Mouse (Mus musculus) midbrain, embryonic 16.5 days (tissue): ENCODE measurements around the gene Stra6l. TPM values are rescaled to one million over a fixed set of nuclear protein-coding genes. Genes with fewer than 3 reads are reported as not detected.

Experiments
- ATAC-seq: fragments of 200-750 bp; cut with Nextera tagmentation; 2 replicates; pipeline ENCODE4 v1.8.0; 2017; ENCODE audit warnings: moderate TSS enrichment
- H3K27ac ChIP-seq: fragments of 300-500 bp; sonication (generic); 2 replicates; pipeline ENCODE4 v1.5.1; 2014; ENCODE audit warnings: mild to moderate bottlenecking, low read length, mixed read lengths
- H3K27me3 ChIP-seq: fragments of 300-500 bp; sonication (generic); 2 replicates; pipeline ENCODE4 v1.6.1; 2014; ENCODE audit warnings: low read depth, low read length, mixed read lengths; ENCODE audit not compliant: control insufficient read depth, insufficient read depth
- H3K36me3 ChIP-seq: fragments of 300-500 bp; sonication (generic); 2 replicates; pipeline ENCODE4 v1.6.1; 2014; ENCODE audit warnings: mild to moderate bottlenecking, low read length, moderate library complexity, mixed read lengths; ENCODE audit not compliant: control insufficient read depth, insufficient read depth
- H3K4me1 ChIP-seq: fragments of 300-500 bp; sonication (generic); 2 replicates; pipeline ENCODE4 v1.6.1; 2014; ENCODE audit warnings: mild to moderate bottlenecking, low read length, mixed read lengths; ENCODE audit not compliant: control insufficient read depth, insufficient read depth
- H3K4me2 ChIP-seq: fragments of 300-500 bp; sonication (generic); 2 replicates; pipeline ENCODE4 v1.6.1; 2014; ENCODE audit warnings: mild to moderate bottlenecking, low read length, mixed read lengths
- H3K4me3 ChIP-seq: fragments of 300-500 bp; sonication (generic); 2 replicates; pipeline ENCODE4 v1.5.1; 2014; ENCODE audit warnings: low read depth, mild to moderate bottlenecking, low read length, moderate library complexity, mixed read lengths
- H3K9ac ChIP-seq: fragments of 300-500 bp; sonication (generic); 2 replicates; pipeline ENCODE4 v1.6.1; 2014; ENCODE audit warnings: low read depth, low read length, mixed read lengths
- H3K9me3 ChIP-seq: fragments of 300-500 bp; sonication (generic); replicated peaks from 2 replicates; pipeline ENCODE4 v1.6.1; 2014; ENCODE audit warnings: mild to moderate bottlenecking, low read length, mixed read lengths; ENCODE audit not compliant: control insufficient read depth, poor library complexity, severe bottlenecking
- WGBS: fragments of 180-500 bp; shearing (Covaris S2); extraction: QIAGEN DNeasy Blood & Tissue Kit; methylation state at CpG from one replicate; pipeline ENCODE4 v1.1.7; 2014; 5-methylcytosine and 5-hydroxymethylcytosine counted together
- polyA plus RNA-seq: library from polyadenylated mRNA; unstranded; fragments of >200 nt; fragmentation: Nextera tagmentation; extraction: Ambion mirVana; gene quantifications from 2 replicates; pipeline ENCODE4 v1.2.1, GENCODE M21; 2015

The Stra6l gene
- polyA plus RNA-seq, result 1.0 and 1.2 TPM in 2 replicates

GRCm38 (mm10) chr4:45848109-45848824 lies at the start of gene Stra6l:
Stra6l (plus strand) TSS chr4:45848664.
- Histone ChIP-seq H3K27me3 (0 out of 2 replicates have a peak, but pooled peaks cover 5% of the 10 kb centered on the region), H3K9me3 (no peaks in the 10 kb centered on the region), H3K9ac (no peak within 1 kb of the TSS), H3K4me3 (no peak within 1 kb of the TSS), H3K4me1 (no peaks in the 10 kb centered on the region; the same call in 1 of the 2 replicates), H3K27ac (no peak within 1 kb of the TSS), H3K4me2 (no peak within 1 kb of the TSS), H3K36me3 (no peaks in the 10 kb centered on the region)
- 76% methylated on average over 10 of the region's 10 CpGs for WGBS
- no peak for ATAC-seq

- Histone ChIP-seq H3K4me3 (peak within 1 kb of the TSS; percentile 51), H3K36me3 (peaks cover 5% of the 10 kb centered on the region; the same call in 1 of the 2 replicates), H3K27ac (peak within 1 kb of the TSS; percentile 43), H3K9me3 (no peaks in the 10 kb centered on the region), H3K9ac (peak within 1 kb of the TSS; percentile 75), H3K27me3 (no peaks in the 10 kb centered on the region), H3K4me2 (peak within 1 kb of the TSS; percentile 88), H3K4me1 (peaks cover 14% of the 10 kb centered on the region)
- 1% methylated on average over 26 of the region's 26 CpGs for WGBS
- ATAC-seq, result peak; percentile 89
Measured at GRCm38 (mm10) chr4:45798964-45799363, 49.5 kb upstream of the Stra6l start, which contains the start of gene Aldh1b1. Aldh1b1 (plus strand) TSS chr4:45799022.

GRCm38 (mm10) chr4:45799956-45800537 lies 48.4 kb upstream of the Stra6l start:
- Histone ChIP-seq H3K4me2 (no peak overlapping the region), H3K9ac (no peak overlapping the region), H3K36me3 (peaks cover 5% of the 10 kb centered on the region; the same call in 1 of the 2 replicates), H3K4me1 (peaks cover 8% of the 10 kb centered on the region), H3K9me3 (no peaks in the 10 kb centered on the region), H3K27me3 (no peaks in the 10 kb centered on the region), H3K27ac (no peak overlapping the region), H3K4me3 (no peak overlapping the region)
- ATAC-seq, result no peak
- WGBS, result 26% methylated on average over 3 of the region's 3 CpGs

- peaks cover 3% of the 10 kb centered on the region; the same call in 1 of the 2 replicates for H3K4me1 ChIP-seq
- peaks cover 5% of the 10 kb centered on the region; the same call in 1 of the 2 replicates for H3K36me3 ChIP-seq
- 94% methylated on average over 14 of the region's 14 CpGs for WGBS
- no peak overlapping the region for H3K4me2 ChIP-seq
- ATAC-seq, result no peak
- no peak overlapping the region for H3K4me3 ChIP-seq
- H3K27ac ChIP-seq, result no peak overlapping the region
- H3K9me3 ChIP-seq, result no peaks in the 10 kb centered on the region
- no peaks in the 10 kb centered on the region for H3K27me3 ChIP-seq
- H3K9ac ChIP-seq, result no peak overlapping the region
Measured at GRCm38 (mm10) chr4:45802900-45803299, 45.6 kb upstream of the Stra6l start.

GRCm38 (mm10) chr4:45808034-45808433 lies 40.4 kb upstream of the Stra6l start:
- peaks cover 2% of the 10 kb centered on the region; the same call in 1 of the 2 replicates for H3K36me3 ChIP-seq
- no peaks in the 10 kb centered on the region for H3K27me3 ChIP-seq
- H3K4me3 ChIP-seq, result no peak overlapping the region
- 27% methylated on average over 7 of the region's 7 CpGs for WGBS
- H3K9ac ChIP-seq, result no peak overlapping the region
- no peaks in the 10 kb centered on the region for H3K4me1 ChIP-seq
- ATAC-seq, result peak; percentile 53; the same call in 1 of the 2 replicates
- no peak overlapping the region for H3K27ac ChIP-seq
- H3K9me3 ChIP-seq, result no peaks in the 10 kb centered on the region
- H3K4me2 ChIP-seq, result no peak overlapping the region

- no peaks in the 10 kb centered on the region for H3K36me3 ChIP-seq
- 14% methylated on average over 8 of the region's 8 CpGs for WGBS
- no peaks in the 10 kb centered on the region for H3K9me3 ChIP-seq
- no peaks in the 10 kb centered on the region for H3K27me3 ChIP-seq
- ATAC-seq, result no peak
- H3K4me1 ChIP-seq, result no peaks in the 10 kb centered on the region
- no peak overlapping the region for H3K27ac ChIP-seq
- H3K9ac ChIP-seq, result no peak overlapping the region
- H3K4me3 ChIP-seq, result no peak overlapping the region
- no peak overlapping the region for H3K4me2 ChIP-seq
Measured at GRCm38 (mm10) chr4:45811250-45811649, 37.2 kb upstream of the Stra6l start.

GRCm38 (mm10) chr4:45815542-45815941 lies 32.9 kb upstream of the Stra6l start:
- Histone ChIP-seq H3K4me2 (no peak overlapping the region), H3K36me3 (no peaks in the 10 kb centered on the region), H3K27ac (no peak overlapping the region), H3K9me3 (no peaks in the 10 kb centered on the region), H3K9ac (no peak overlapping the region), H3K4me3 (no peak overlapping the region), H3K27me3 (no peaks in the 10 kb centered on the region), H3K4me1 (peaks cover 27% of the 10 kb centered on the region)
- no peak for ATAC-seq
- WGBS, result 17% methylated on average over 7 of the region's 7 CpGs

GRCm38 (mm10) chr4:45818814-45819207 lies 29.7 kb upstream of the Stra6l start:
- Histone ChIP-seq H3K4me3 (peak overlapping the region; percentile 20; the same call in 1 of the 2 replicates), H3K9ac (peak overlapping the region; percentile 51), H3K4me1 (peaks cover 44% of the 10 kb centered on the region), H3K27me3 (no peaks in the 10 kb centered on the region), H3K9me3 (no peaks in the 10 kb centered on the region), H3K27ac (peak overlapping the region; percentile 77), H3K36me3 (no peaks in the 10 kb centered on the region), H3K4me2 (peak overlapping the region; percentile 45)
- 8% methylated on average over 4 of the region's 4 CpGs for WGBS
- ATAC-seq, result peak; percentile 7; the same call in 1 of the 2 replicates
